Mouse (Mus musculus) layer of hippocampus, adult 9-11 months (tissue): Measurements from ENCODE around the gene 4930486L24Rik.
"Not testable (repeated sequence)": the region's sequence is repeated elsewhere in the genome, so short reads cannot be mapped to it uniquely, and the experiment has no call there.

Source experiments
- DNase-seq: peaks from one replicate; pipeline ENCODE4 v3.0.0; 2022

4930486L24Rik gene

DNA sequence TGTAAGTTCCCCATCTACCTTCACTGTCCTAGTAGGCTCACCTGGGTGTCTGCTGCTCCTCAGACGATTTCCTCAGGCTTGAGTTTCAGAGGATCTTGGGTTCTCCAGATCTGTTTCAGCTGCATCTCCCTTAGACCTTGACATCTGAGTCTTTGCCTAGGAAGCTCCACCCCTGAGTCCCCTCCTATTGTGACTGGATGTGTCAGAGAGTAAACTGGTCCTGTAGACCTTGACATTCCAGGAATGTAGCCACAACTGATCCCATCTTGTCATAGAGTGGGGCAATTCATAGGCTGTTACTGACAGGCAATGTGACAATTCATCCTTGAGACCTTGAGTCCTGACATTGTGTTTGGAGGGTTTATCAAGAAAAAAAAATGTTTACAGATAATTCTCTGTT lies at the start of gene 4930486L24Rik:
Gene 4930486L24Rik (minus strand): TSS at position 195 of the 400 bp plus-strand sequence.
- no peak for DNase-seq

DNA sequence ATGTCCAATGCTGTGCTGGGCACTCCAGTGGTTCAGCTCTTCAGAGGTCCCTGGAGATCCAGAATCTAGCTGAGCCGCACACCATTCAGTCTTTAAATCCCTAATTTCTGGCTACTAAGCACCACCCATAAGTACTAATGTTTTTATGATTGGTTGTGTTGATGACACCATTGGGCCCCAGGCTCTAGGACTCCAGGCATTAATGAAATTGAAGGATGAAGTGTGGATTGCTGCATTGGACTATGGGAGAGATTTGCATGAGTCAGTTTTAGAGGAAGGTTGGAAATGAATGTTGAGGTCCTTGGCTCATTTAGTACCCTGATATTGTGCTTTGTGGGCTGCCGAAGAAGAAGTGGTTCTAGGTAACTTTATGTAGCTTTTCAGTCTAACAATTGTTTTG lies 40.5 kb upstream of the 4930486L24Rik start, which contains the start of gene Tpbpb:
Gene Tpbpb (minus strand): TSS at position 101 of the 400 bp plus-strand sequence.
- DNase-seq, result not testable (repeated sequence)

DNA sequence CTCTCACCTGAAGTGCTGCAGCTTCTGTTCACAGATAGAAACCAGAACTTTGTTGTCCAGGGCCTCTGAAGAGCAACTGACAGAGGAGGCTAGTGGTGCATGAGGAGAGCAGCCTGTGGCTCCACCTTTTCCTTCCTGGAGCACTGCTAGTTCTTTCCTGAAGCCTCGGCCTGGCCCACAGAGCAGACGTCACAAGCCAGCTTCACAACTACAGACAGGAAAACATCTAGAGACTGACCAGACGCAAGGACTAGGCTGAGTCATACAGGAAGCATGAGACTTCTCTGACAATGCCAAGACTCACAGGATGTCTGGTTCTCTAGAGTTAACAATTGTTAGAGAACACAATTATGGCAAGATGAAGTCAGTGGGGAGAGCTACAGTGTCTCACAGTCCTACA lies 33.1 kb upstream of the 4930486L24Rik start, which contains the start of gene Ctla2b:
Gene Ctla2b (minus strand): TSS at position 120 of the 400 bp plus-strand sequence.
- DNase-seq, result peak; percentile 65

DNA sequence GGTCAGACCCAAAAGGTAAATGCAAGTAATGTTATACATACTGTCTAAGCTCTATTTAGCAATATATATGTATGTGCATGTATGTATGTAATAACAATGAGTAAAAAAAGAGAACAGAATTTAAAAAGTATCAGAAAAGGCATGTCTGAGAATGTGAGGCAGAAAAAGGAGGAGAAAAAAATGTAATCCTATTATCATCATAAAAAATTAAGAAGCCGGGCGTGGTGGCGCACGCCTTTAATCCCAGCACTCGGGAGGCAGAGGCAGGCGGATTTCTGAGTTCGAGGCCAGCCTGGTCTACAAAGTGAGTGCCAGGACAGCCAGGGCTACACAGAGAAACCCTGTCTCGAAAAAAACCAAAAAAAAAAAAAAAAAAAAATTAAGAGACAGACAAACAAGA lies 32.5 kb upstream of the 4930486L24Rik start, which contains the start of gene Gm49392:
Gene Gm49392 (minus strand): TSS at position 101 of the 400 bp plus-strand sequence.
- not testable (repeated sequence) for DNase-seq

DNA sequence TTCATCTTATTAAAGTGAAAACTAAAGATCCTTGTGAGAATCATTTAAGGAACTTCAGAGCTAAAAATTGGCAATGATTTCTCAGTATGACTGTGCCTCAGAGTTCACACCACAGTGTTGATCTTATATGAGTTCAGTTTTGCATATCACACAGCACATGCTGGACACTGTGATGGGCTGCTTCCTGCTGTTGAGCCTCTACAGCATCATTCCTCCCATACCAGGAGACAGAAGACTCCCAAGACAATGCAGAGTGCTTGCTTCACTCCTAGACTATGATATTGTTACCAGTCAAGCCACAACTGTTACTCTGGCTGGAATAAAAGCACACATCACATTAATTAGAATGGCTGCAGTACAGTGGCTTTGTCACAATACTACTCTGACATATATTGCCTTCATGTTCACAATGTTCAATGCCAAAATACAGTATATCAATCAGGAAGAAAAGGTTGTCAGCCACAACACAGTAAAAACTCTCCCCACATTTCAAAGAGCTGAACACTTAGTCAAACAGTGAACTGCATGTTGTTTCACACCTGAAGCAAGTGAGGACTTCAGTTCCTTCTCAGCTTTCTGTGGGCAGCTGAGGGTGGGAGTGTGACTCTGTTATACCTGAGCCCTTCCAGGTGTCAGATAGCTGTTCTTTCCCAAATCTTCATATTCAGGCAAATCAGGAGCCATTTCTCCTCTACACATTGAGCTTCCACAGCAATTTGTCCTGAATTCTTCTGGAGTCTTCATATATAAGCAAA lies 31.3 kb upstream of the 4930486L24Rik start:
- no peak for DNase-seq

DNA sequence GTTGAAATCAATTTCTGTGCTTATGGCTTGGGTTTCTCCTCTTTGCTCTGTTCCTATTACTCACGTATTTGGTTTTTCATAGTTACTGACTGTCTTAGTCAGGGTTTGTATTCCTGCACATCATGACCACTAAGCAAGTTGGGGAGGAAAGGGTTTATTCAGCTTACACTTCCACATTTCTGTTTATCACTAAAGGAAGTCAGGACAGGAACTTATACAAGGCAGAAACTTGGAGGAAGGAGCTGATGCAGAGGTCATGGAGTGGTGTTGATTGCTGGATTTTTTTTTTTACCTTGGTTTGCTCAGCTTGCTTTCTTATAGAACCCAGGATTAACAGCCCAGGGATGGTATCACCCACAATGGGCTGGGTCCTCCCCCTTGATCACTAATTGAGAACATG lies 28.0 kb upstream of the 4930486L24Rik start:
- DNase-seq, result no peak

DNA sequence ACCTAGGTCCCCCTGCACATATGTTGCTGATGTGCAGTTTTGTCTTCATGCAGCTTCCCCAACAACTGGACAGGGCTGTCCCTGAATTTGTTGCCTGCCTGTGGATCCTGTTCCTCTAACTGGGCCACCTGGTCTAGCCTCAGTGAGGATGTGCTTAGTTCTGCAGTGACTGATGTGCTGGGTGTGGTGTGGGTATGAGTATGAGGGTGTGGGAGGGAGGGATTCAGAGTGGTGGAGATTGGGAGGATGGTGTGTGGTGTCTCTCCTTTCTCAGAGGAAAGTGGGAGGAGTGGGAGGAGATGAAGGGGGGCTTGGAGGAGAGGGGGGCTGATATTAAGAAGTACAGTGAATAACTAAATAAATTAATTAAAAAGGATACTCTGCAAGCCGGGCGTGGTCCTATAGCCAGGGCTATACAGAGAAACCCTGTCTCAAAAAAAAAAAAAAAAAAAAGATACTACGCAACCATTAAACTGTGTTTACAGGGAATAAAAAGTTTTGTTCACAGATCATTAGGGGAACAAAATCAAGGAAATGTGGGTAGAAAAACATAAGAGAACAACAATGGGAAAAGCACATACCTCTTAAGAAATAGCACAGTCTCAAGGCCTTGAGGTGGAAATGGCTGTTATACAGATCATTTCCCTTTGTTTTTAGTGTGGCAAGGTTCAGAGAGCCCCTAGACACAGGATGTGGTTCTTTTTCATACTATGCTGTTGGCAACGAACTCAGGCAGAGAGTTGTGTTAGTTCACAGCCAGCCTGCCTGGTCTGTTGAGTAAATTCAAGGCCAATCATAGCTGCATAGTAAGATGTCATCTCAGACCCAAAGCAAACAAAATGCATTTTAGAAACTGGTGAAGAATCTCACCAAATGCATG lies 15.8 kb downstream of the 4930486L24Rik start:
- DNase-seq, result no peak

DNA sequence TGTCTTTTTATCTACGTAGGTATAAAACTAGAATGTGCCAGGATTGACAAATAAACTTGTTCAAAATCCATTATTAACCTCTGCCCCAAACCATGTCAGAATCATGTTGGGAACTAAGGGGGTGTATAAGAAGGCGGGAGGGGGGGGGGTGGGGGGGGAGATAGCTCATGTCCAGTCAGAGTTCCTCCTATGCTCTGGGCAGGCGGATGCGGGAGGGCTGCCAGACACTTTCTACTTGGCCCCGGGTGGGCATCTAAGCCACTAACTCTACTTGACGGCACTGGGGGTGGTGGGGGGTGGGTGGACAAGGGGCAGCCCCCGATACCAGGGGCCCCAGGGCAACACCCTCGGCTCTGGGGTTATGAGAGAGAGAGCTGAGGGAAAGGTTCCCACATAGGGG lies 21.1 kb downstream of the 4930486L24Rik start:
- no peak for DNase-seq

DNA sequence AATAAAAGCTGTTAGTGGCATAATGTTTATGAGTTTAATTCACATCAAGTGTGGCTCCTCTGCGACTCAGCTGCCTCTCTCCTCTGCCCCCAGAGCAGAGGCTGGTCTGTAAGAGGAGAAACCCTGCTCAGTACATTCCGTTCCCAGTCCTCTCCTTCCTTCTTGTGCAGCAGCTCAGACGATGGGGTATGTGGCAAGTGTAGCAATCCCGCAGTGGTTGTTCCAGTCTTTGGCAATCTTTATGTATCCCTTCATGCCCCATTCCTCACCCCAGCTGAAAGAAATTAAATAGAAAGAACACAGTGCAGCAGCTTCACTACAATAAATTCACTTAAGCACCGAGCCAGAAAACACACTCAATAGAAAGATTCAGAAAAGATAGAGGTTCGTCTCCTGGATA lies 21.6 kb downstream of the 4930486L24Rik start:
- DNase-seq, result no peak

DNA sequence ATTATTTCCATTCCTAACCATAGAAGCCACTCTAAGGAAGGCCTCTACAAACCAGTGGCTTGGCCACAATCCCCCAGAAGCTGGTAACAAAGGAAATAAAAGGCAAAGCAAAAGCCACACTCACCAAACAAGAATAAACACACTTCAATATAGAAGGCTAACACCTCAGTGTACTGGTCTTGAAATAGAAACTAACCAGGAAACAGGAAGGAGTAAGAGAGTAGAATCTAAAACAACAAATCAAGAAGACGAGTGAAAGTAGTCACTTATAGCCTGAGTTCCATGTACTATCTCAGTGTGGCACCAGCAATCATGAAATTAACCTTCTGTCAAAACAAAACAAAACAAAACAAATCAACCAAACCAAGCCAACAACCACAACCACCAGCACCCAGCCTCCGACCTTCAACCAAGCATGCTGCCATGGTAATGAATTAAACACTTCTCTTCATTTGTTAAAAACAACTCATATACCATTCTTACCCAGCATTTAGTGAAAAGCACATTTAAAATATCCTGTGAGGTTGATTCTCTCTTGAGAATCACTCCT lies 24.8 kb downstream of the 4930486L24Rik start:
- DNase-seq, result no peak

DNA sequence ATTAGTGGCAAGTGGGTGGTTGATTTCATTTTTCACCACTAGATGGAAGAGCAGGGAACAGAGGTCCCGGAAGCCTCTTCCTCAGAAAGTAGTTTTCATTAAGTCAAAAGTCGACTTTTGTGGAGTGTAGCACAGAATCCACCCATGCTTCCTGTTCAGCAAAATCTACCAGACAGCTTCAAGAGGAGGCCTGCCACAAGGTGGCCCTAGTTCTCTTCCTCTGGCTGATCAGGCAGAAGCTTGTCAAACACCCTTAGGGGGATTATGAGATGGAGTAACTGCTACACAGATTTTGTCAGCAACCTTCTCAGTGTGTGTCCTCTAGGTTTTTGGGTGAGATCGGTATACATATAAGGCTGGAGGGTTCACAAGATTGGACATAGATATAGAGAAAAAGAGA lies 38.2 kb downstream of the 4930486L24Rik start:
- DNase-seq, result no peak

DNA sequence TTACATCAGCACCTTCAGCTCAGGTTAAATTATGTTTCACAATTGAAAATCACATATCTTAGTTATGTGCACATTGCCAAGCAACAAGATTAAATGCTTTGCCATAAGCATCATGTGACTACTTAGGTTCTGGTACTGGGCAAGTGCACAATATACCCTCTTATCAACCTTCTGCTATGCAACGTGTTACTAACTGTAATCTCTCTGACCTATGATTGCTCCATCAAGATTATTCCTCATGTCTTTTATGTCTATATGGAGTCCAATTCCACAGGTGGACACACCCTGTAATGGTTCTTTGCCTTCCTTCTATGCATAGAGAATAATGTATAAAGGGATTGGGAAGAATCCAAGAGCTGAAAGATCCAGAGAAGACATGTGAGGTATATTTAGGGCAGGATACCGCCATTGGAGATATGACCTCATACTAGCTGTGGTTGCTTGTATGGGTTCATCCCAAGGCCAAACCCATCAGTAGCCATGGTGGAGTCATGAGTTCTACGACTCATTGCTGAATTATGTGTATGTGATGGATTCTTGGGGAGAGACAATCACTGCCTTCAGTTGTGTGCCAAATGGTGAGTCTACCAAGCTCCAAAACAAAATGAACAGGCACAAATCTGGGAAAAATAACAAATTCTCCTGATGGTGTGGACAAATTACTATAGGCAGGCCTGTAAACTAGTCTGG lies 43.6 kb downstream of the 4930486L24Rik start:
- DNase-seq, result no peak

DNA sequence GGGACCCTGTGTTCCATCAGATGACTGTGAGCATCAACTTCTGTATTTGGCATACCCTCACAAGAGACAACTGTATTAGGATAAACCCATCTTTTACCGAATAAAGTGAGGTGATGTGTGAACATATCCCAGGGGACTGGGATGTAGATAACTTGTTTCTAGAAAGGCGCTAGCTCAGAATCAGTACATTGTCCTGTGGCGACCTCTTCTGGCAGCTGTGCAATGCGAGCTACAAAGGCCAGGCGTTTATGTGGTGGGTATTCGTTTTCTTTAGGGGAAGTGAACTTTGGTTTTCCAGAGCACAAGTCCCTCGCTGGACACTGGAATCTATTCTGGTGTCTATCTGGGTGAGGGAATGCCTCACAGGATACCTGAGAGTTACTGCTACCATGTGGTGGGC lies 44.8 kb downstream of the 4930486L24Rik start:
- no peak for DNase-seq

DNA sequence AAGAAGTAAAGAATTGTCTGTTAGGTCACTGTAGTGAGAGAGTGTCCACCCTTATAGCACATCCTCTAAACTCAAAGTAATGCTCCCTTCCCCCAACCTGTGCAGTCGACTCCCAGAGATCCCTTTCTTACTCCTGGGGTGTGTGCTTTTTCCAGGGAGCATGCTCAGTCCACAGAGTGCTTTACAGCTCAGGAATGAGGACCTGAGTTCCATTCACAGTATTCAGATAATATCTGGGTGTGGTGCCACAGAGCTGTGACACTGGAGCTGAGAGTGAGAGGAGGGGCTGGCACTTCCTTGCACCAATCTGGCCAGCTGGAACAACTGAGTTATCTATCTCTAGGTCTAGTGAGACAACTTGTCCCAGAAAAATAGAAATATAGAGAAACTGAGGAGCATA lies 50.6 kb downstream of the 4930486L24Rik start:
- no peak for DNase-seq

DNA sequence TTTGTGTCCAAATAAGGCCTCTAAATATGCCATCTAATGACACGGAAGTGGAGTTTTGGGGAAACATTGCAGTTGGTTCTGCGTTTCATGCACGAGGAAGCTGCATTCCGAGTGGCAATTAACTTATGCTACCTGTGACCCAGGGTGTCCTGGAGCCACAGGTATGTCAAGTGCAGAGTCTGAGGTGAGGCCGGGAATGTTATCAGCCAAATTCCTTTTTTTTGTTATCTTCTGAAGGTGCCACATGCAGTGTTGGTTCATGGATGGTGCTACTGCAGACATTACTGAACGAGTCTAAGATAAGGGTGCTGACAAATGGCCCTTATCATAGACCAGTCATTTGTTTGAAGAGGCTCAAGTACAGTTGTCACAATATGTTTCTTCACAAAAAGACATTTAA lies 51.5 kb downstream of the 4930486L24Rik start:
- no peak for DNase-seq

DNA sequence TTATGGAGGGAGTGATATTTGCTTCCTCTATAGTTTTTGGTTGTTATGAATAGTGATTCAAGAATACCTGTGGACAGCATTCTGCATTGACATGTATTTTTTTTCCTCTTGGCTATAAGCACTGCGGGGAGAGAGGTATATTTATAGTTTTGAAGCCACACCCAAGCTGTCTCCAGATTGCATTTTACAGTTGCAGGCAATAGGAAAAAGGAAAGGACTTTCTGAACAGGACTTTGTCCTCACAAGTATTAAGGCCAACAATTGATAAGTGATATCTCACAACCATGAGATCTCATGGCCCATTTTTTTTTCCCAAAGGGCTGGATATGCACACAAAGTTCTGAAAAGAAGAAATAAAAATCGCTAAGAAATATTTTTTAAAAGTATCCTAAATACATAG lies 54.6 kb downstream of the 4930486L24Rik start:
- DNase-seq, result no peak

DNA sequence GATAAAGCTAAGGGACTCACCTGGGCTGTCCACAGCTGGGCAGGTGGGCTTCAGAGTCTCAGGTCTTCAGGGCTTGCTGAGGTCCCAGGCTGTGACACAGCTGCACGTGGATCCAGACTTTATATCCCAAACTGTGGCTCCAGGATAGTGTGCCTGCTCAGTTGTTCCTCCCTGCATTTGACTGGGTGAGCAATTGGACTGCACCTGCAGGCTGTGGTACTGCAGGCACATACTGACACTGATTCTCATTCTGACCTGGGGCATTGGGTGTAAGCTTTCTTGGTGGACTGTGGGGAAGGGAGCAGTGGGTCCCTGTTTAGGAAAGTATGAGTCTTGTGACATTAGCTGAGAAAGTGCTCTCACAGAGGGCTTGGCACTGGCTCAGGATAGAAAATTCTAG lies 61.5 kb downstream of the 4930486L24Rik start, which contains the start of gene Ctsll3:
Gene Ctsll3 (minus strand): TSS at position 101 of the 400 bp plus-strand sequence.
- no peak for DNase-seq
